ENCODE assay signal across 19 mouse cellular contexts in genomic region chr9:57143212-57143611, GRCm38 (mm10). TPM values are rescaled to one million over a fixed set of nuclear protein-coding genes. Genes with fewer than 3 reads are reported as not detected.
DNase-seq lines count a peak whose midpoint lies in the region.
"Had no signal": no experiment of that assay in that cellular context is flagged by ENCODE, and none has a peak within 500 bp of the region (broad histone marks: within the 10 kb centered on the region; RNA-seq: fewer than 3 reads in every experiment).

No protein-coding gene starts in this region.

- H3K36me3 ChIP-seq in heart, embryonic 10.5 days = peaks cover 65% of the 10 kb centered on the region

- no peaks in the 10 kb centered on the region for H3K27me3 ChIP-seq in heart, embryonic 10.5 days (ENCODE audit: insufficient read depth, poor library complexity, severe bottlenecking)
- H3K27me3 ChIP-seq: embryonic facial prominence, embryonic 13.5 days; embryonic facial prominence, embryonic 15.5 days; forebrain, embryonic 12.5 days had no signal

- H3K4me1 ChIP-seq in heart, embryonic 10.5 days = peaks cover 12% of the 10 kb centered on the region

- peak; percentile 13 for DNase-seq in cerebellum, adult 9-11 months
- DNase-seq in cerebellum, postnatal 14 days = no peak
- peak; percentile 61 for DNase-seq in heart, embryonic 10.5 days (ENCODE audit: low spot score)
- DNase-seq in heart, postnatal 4 days = no peak
- DNase-seq in urinary bladder, adult 2 months (ENCODE audit: low spot score) = peak; percentile 19
- DNase-seq in urinary bladder, postnatal 4 days (ENCODE audit: low spot score in 2 of 2) = no peak
- DNase-seq: adrenal gland, adult 2 months; adrenal gland, postnatal 10 days; adrenal gland, postnatal 25 days; cerebellum, adult 11 months; cerebellum, adult 18-20 months; cerebellum, adult 8-10 months; cerebellum, postnatal 25 days; embryo, embryonic 11 days had no signal

- WGBS in heart, embryonic 10.5 days = 87% methylated on average over 11 of the region's 11 CpGs

- no peak overlapping the region for H3K27ac ChIP-seq in heart, embryonic 10.5 days
- H3K27ac ChIP-seq: embryonic facial prominence, embryonic 13.5 days; embryonic facial prominence, embryonic 15.5 days; forebrain, embryonic 10.5 days; forebrain, embryonic 12.5 days had no signal

- H3K9me3 ChIP-seq in heart, embryonic 10.5 days = no peaks in the 10 kb centered on the region
- H3K9me3 ChIP-seq: embryonic facial prominence, embryonic 13.5 days; embryonic facial prominence, embryonic 15.5 days; forebrain, embryonic 10.5 days; forebrain, embryonic 12.5 days had no signal

- H3K4me3 ChIP-seq in heart, embryonic 10.5 days = no peak overlapping the region
- H3K4me3 ChIP-seq: embryonic facial prominence, embryonic 13.5 days; embryonic facial prominence, embryonic 15.5 days; erythroblast, embryonic 14.5 days; forebrain, embryonic 10.5 days; forebrain, embryonic 12.5 days had no signal

RNA-seq across cellular contexts. Expression of gene Neil1, which starts 4.9 kb away (rescaled TPM):
- 4.5 TPM in 2 replicates for polyA plus RNA-seq in heart, embryonic 10.5 days (2016; fragmentation: Nextera tagmentation; extraction: Ambion mirVana)
- total RNA-seq in heart, postnatal 4 days (2021) = 1 to 10 TPM; 3.5 to 5.0 TPM
- polyA plus RNA-seq in urinary bladder, adult 2 months (2012; rRNA removed) = 13.0 and 15.3 TPM in 2 replicates

RNA-seq across cellular contexts. Expression of gene Man2c1, which starts 12.7 kb away (rescaled TPM):
- polyA plus RNA-seq in heart, embryonic 10.5 days (2016; fragmentation: Nextera tagmentation; extraction: Ambion mirVana) = 73.7 and 78.3 TPM in 2 replicates
- total RNA-seq in heart, postnatal 4 days (2021) = 10 to 100 TPM; 58.8 to 68.4 TPM
- 124 and 135 TPM in 2 replicates for polyA plus RNA-seq in urinary bladder, adult 2 months (2012; rRNA removed)

RNA-seq across cellular contexts. Expression of gene Commd4, which starts 14.9 kb away (rescaled TPM):
- polyA plus RNA-seq in heart, embryonic 10.5 days (2016; fragmentation: Nextera tagmentation; extraction: Ambion mirVana) = 79.9 and 92.8 TPM in 2 replicates
- 10 to 100 TPM; 31.1 to 33.0 TPM for total RNA-seq in heart, postnatal 4 days (2021)
- polyA plus RNA-seq in urinary bladder, adult 2 months (2012; rRNA removed) = 92.3 and 124 TPM in 2 replicates

Comparison
In these comparisons a context has a peak if more than half of its experiments do, and no peak if none do; other contexts are left out.
1. DNase-seq: peak in cerebellum, adult 9-11 months (single experiment), heart, embryonic 10.5 days (single experiment) and urinary bladder, adult 2 months (single experiment); none in cerebellum, postnatal 14 days (0 of 2), heart, postnatal 4 days (single experiment) and urinary bladder, postnatal 4 days (0 of 2).